30 mouse cellular contexts compared by ENCODE assay signal in genomic region chr15:100351501-100352060, GRCm38 (mm10). TPM values are rescaled to one million over a fixed set of nuclear protein-coding genes. Genes with fewer than 3 reads are reported as not detected.
DNase-seq lines count a peak whose midpoint lies in the region; ATAC-seq and TF ChIP-seq lines count a peak whose summit lies in the region.
"Had no signal": no experiment of that assay in that cellular context is flagged by ENCODE, and none has a peak within 500 bp of the region (broad histone marks: within the 10 kb centered on the region; RNA-seq: fewer than 3 reads in every experiment).

No protein-coding gene starts in this region.

- peak overlapping the region; percentile 12; the same call in 1 of the 2 replicates for H3K4me2 ChIP-seq in heart, embryonic 13.5 days
- no peak overlapping the region for H3K4me2 ChIP-seq in kidney, embryonic 14.5 days (replicated peaks; ENCODE audit: low read depth, low read length)
- no peak overlapping the region for H3K4me2 ChIP-seq in lung, postnatal 0 days (replicated peaks; ENCODE audit: low read depth, low read length)
- H3K4me2 ChIP-seq: forebrain, embryonic 12.5 days; hindbrain, embryonic 15.5 days; intestine, embryonic 15.5 days; liver, embryonic 11.5 days had no signal

- TF ChIP-seq POLR2A in kidney, adult 2 months (IDR thresholded peaks at IDR 0.05; ENCODE audit: low read depth, low read length), result no peak

- WGBS in heart, embryonic 13.5 days, result 39% methylated on average over 6 of the region's 6 CpGs
- WGBS in kidney, adult 2 months, result 50% methylated on average over 6 of the region's 6 CpGs
- WGBS in kidney, embryonic 14.5 days, result 83% methylated on average over 6 of the region's 6 CpGs
- 46% methylated on average over 6 of the region's 6 CpGs for WGBS in lung, postnatal 0 days

- peak overlapping the region; percentile 40; the same call in 1 of the 2 replicates for H3K9ac ChIP-seq in heart, embryonic 13.5 days
- H3K9ac ChIP-seq in kidney, embryonic 14.5 days (ENCODE audit: low read depth, low read length), result no peak overlapping the region
- H3K9ac ChIP-seq in lung, postnatal 0 days (replicated peaks; ENCODE audit: low read depth), result no peak overlapping the region
- H3K9ac ChIP-seq: forebrain, embryonic 12.5 days; hindbrain, embryonic 15.5 days; intestine, embryonic 15.5 days had no signal

- intact Hi-C loops in heart, postnatal 10 days (cut with DNase I), result no loop called here

- no peak for TF ChIP-seq CTCF in kidney, adult 2 months (conservative IDR thresholded peaks at IDR 0.05; ENCODE audit: insufficient read depth, insufficient read length, low read depth, low read length)
- no peak for TF ChIP-seq CTCF in lung, postnatal 0 days (IDR thresholded peaks at IDR 0.05)

- H3K9me3 ChIP-seq in heart, embryonic 13.5 days, result no peaks in the 10 kb centered on the region
- no peaks in the 10 kb centered on the region for H3K9me3 ChIP-seq in kidney, embryonic 14.5 days (ENCODE audit: control insufficient read depth, low read length)
- no peaks in the 10 kb centered on the region for H3K9me3 ChIP-seq in lung, postnatal 0 days (ENCODE audit: low read length)
- H3K9me3 ChIP-seq: forebrain, embryonic 12.5 days; hindbrain, embryonic 15.5 days; intestine, embryonic 15.5 days had no signal

- no peak for DNase-seq in heart, postnatal 10 days
- DNase-seq in kidney, adult 2 months, result peak; percentile 37
- peak; percentile 16 for DNase-seq in lung, postnatal 0 days (ENCODE audit: low spot score)
- DNase-seq in lung, postnatal 25 days (ENCODE audit: low spot score), result no peak
- no peak for DNase-seq in c-Kit-positive CD71-positive TER-119-positive erythroid progenitor cells, embryonic 14.5 days (ENCODE audit: low spot score)
- DNase-seq: adrenal gland, postnatal 36 days; B cell, adult 2 months; cerebellum, adult 18-20 months; cerebellum, postnatal 36 days; heart, adult 18-20 months; layer of hippocampus, postnatal 36 days; lung, adult 18-20 months; right cerebral cortex, postnatal 25 days; thymus, postnatal 4 days had no signal

- H3K27me3 ChIP-seq in heart, embryonic 13.5 days (replicated peaks), result no peaks in the 10 kb centered on the region
- no peaks in the 10 kb centered on the region for H3K27me3 ChIP-seq in kidney, adult 2 months (replicated peaks; ENCODE audit: control insufficient read depth, insufficient read depth, low read length)
- H3K27me3 ChIP-seq in kidney, embryonic 14.5 days (ENCODE audit: control insufficient read depth, insufficient read depth, low read length), result no peaks in the 10 kb centered on the region
- H3K27me3 ChIP-seq in lung, postnatal 0 days (replicated peaks; ENCODE audit: insufficient read depth, low read length), result no peaks in the 10 kb centered on the region
- H3K27me3 ChIP-seq: forebrain, embryonic 12.5 days; hindbrain, embryonic 15.5 days; intestine, embryonic 15.5 days had no signal

- peak overlapping the region; percentile 61 for H3K27ac ChIP-seq in heart, embryonic 13.5 days (replicated peaks)
- H3K27ac ChIP-seq in kidney, adult 2 months (ENCODE audit: insufficient read depth, low read depth, low read length), result peak overlapping the region; percentile 21
- H3K27ac ChIP-seq in kidney, embryonic 14.5 days (ENCODE audit: low read depth, low read length), result no peak overlapping the region
- no peak overlapping the region for H3K27ac ChIP-seq in lung, postnatal 0 days (ENCODE audit: low read length)
- H3K27ac ChIP-seq: forebrain, embryonic 12.5 days; hindbrain, embryonic 15.5 days; intestine, embryonic 15.5 days; layer of hippocampus, adult 2 months; macrophage; midbrain, embryonic 10.5 days had no signal

- peaks cover 32% of the 10 kb centered on the region for H3K4me1 ChIP-seq in heart, embryonic 13.5 days
- H3K4me1 ChIP-seq in kidney, adult 2 months (ENCODE audit: control insufficient read depth, insufficient read depth, low read length), result peaks cover 14% of the 10 kb centered on the region
- H3K4me1 ChIP-seq in kidney, embryonic 14.5 days (ENCODE audit: control insufficient read depth, insufficient read depth, low read length), result no peaks in the 10 kb centered on the region
- no peaks in the 10 kb centered on the region for H3K4me1 ChIP-seq in lung, postnatal 0 days (ENCODE audit: insufficient read depth, low read depth, low read length)
- H3K4me1 ChIP-seq: forebrain, embryonic 12.5 days; hindbrain, embryonic 15.5 days had no signal

- no peak for TF ChIP-seq EP300 in lung, postnatal 0 days (IDR thresholded peaks at IDR 0.05)

- H3K4me3 ChIP-seq in heart, embryonic 13.5 days, result no peak overlapping the region
- H3K4me3 ChIP-seq in kidney, adult 2 months (ENCODE audit: insufficient read depth, low read depth, low read length), result no peak overlapping the region
- no peak overlapping the region for H3K4me3 ChIP-seq in kidney, embryonic 14.5 days (ENCODE audit: low read length)
- no peak overlapping the region for H3K4me3 ChIP-seq in lung, postnatal 0 days (ENCODE audit: low read depth, low read length)
- H3K4me3 ChIP-seq: forebrain, embryonic 12.5 days; hindbrain, embryonic 15.5 days; intestine, embryonic 15.5 days; layer of hippocampus, adult 2 months; midbrain, embryonic 10.5 days had no signal

- ATAC-seq in heart, embryonic 13.5 days (ENCODE audit: extremely low read depth, insufficient number of reproducible peaks, low FRiP score, low TSS enrichment), result no peak
- ATAC-seq in kidney, embryonic 14.5 days (ENCODE audit: low FRiP score, low TSS enrichment), result no peak
- ATAC-seq in lung, postnatal 0 days, result no peak
- ATAC-seq: intestine, embryonic 15.5 days had no signal

- H3K36me3 ChIP-seq in heart, embryonic 13.5 days, result no peaks in the 10 kb centered on the region
- H3K36me3 ChIP-seq in kidney, adult 2 months (ENCODE audit: control insufficient read depth, insufficient read depth, low read length), result no peaks in the 10 kb centered on the region
- H3K36me3 ChIP-seq in kidney, embryonic 14.5 days (ENCODE audit: control insufficient read depth, insufficient read depth, low read length), result no peaks in the 10 kb centered on the region
- no peaks in the 10 kb centered on the region for H3K36me3 ChIP-seq in lung, postnatal 0 days (ENCODE audit: insufficient read depth, low read length)
- H3K36me3 ChIP-seq: forebrain, embryonic 12.5 days; hindbrain, embryonic 15.5 days; intestine, embryonic 15.5 days; midbrain, embryonic 10.5 days had no signal

RNA-seq across cellular contexts. Expression of gene Methig1, which starts 1.4 kb away (rescaled TPM):
- not detected in 2 replicates for polyA plus RNA-seq in heart, embryonic 13.5 days (2015; fragmentation: Nextera tagmentation; extraction: Ambion mirVana)
- total RNA-seq in heart, postnatal 10 days (2021), result not detected
- 16.5 and 16.6 TPM in 2 replicates for polyA plus RNA-seq in kidney, adult 2 months (2012; rRNA removed)
- 0.27 and 0.87 TPM in 2 replicates for polyA plus RNA-seq in kidney, embryonic 14.5 days (2014; fragmentation: Nextera tagmentation; extraction: Ambion mirVana)
- polyA plus RNA-seq in lung, postnatal 0 days (2015; fragmentation: Nextera tagmentation; extraction: Ambion mirVana), result not detected in 2 replicates
- total RNA-seq: heart, adult 18-20 months; layer of hippocampus, adult 2 months; layer of hippocampus, postnatal 36 days; left cerebral cortex, postnatal 36 days; midbrain, postnatal 0 days had no signal
- polyA plus RNA-seq: forebrain, embryonic 12.5 days; frontal cortex, adult 2 months; hindbrain, embryonic 15.5 days; liver, embryonic 11.5 days; macrophage; midbrain, embryonic 10.5 days; midbrain, postnatal 0 days; spleen, adult 2 months had no signal

RNA-seq across cellular contexts. Expression of gene Mettl7a2, which starts 1.4 kb away (rescaled TPM):
- polyA plus RNA-seq in heart, embryonic 13.5 days (2015; fragmentation: Nextera tagmentation; extraction: Ambion mirVana), result not detected in 2 replicates
- total RNA-seq in heart, postnatal 10 days (2021), result under 1 TPM; 0.45 to 0.53 TPM
- polyA plus RNA-seq in kidney, adult 2 months (2012; rRNA removed), result 74.0 and 96.6 TPM in 2 replicates
- polyA plus RNA-seq in kidney, embryonic 14.5 days (2014; fragmentation: Nextera tagmentation; extraction: Ambion mirVana), result not detected in 2 replicates
- polyA plus RNA-seq in lung, postnatal 0 days (2015; fragmentation: Nextera tagmentation; extraction: Ambion mirVana), result 0.11 and 0.19 TPM in 2 replicates
- total RNA-seq: midbrain, postnatal 0 days had no signal
- polyA plus RNA-seq: embryonic facial prominence, embryonic 11.5 days; forebrain, embryonic 12.5 days; frontal cortex, adult 2 months; hindbrain, embryonic 15.5 days; intestine, embryonic 15.5 days; liver, embryonic 11.5 days; macrophage; midbrain, embryonic 10.5 days; midbrain, postnatal 0 days; spleen, adult 2 months; stomach, embryonic 14.5 days had no signal

RNA-seq across cellular contexts. Expression of gene Higd1c, which starts 12.8 kb away (rescaled TPM):
- polyA plus RNA-seq in heart, embryonic 13.5 days (2015; fragmentation: Nextera tagmentation; extraction: Ambion mirVana), result not detected in 2 replicates
- not detected for total RNA-seq in heart, postnatal 10 days (2021)
- polyA plus RNA-seq in kidney, adult 2 months (2012; rRNA removed), result 0.97 and 2.0 TPM in 2 replicates
- polyA plus RNA-seq in kidney, embryonic 14.5 days (2014; fragmentation: Nextera tagmentation; extraction: Ambion mirVana), result 0.77 TPM in 1 of 2 replicates, not detected in the other
- polyA plus RNA-seq in lung, postnatal 0 days (2015; fragmentation: Nextera tagmentation; extraction: Ambion mirVana), result not detected in 2 replicates
- total RNA-seq: adrenal gland, postnatal 36 days; gastrocnemius, adult 8-10 months; heart, adult 18-20 months; layer of hippocampus, adult 2 months; layer of hippocampus, postnatal 36 days; left cerebral cortex, postnatal 36 days; midbrain, postnatal 0 days had no signal
- polyA plus RNA-seq: embryonic facial prominence, embryonic 11.5 days; forebrain, embryonic 12.5 days; frontal cortex, adult 2 months; liver, embryonic 11.5 days; macrophage; midbrain, embryonic 10.5 days; midbrain, postnatal 0 days; spleen, adult 2 months; stomach, embryonic 14.5 days had no signal

RNA-seq across cellular contexts. Expression of gene Mettl7a3, which starts 16.9 kb away (rescaled TPM):
- polyA plus RNA-seq in heart, embryonic 13.5 days (2015; fragmentation: Nextera tagmentation; extraction: Ambion mirVana), result not detected in 2 replicates
- total RNA-seq in heart, postnatal 10 days (2021), result not detected
- 0.11 and 0.15 TPM in 2 replicates for polyA plus RNA-seq in kidney, adult 2 months (2012; rRNA removed)
- polyA plus RNA-seq in kidney, embryonic 14.5 days (2014; fragmentation: Nextera tagmentation; extraction: Ambion mirVana), result not detected in 2 replicates
- 0.12 TPM in 2 replicates for polyA plus RNA-seq in lung, postnatal 0 days (2015; fragmentation: Nextera tagmentation; extraction: Ambion mirVana)
- total RNA-seq: adrenal gland, postnatal 36 days; midbrain, postnatal 0 days had no signal
- polyA plus RNA-seq: forebrain, embryonic 12.5 days; liver, embryonic 11.5 days; macrophage; midbrain, embryonic 10.5 days; midbrain, postnatal 0 days; stomach, embryonic 14.5 days had no signal

RNA-seq across cellular contexts. Expression of gene Mettl7a1, which starts 47.6 kb away (rescaled TPM):
- 3.1 and 3.3 TPM in 2 replicates for polyA plus RNA-seq in heart, embryonic 13.5 days (2015; fragmentation: Nextera tagmentation; extraction: Ambion mirVana)
- 10 to 100 TPM; 19.6 to 22.9 TPM for total RNA-seq in heart, postnatal 10 days (2021)
- polyA plus RNA-seq in kidney, adult 2 months (2012; rRNA removed), result 370 and 430 TPM in 2 replicates
- polyA plus RNA-seq in kidney, embryonic 14.5 days (2014; fragmentation: Nextera tagmentation; extraction: Ambion mirVana), result 10.0 and 17.4 TPM in 2 replicates
- polyA plus RNA-seq in lung, postnatal 0 days (2015; fragmentation: Nextera tagmentation; extraction: Ambion mirVana), result 62.9 and 88.1 TPM in 2 replicates

Comparison
In these comparisons a context has a peak if more than half of its experiments do, and no peak if none do; other contexts are left out.
1. H3K27ac ChIP-seq: peak in heart, embryonic 13.5 days (single experiment) and kidney, adult 2 months (single experiment); none in kidney, embryonic 14.5 days (single experiment) and lung, postnatal 0 days (single experiment).
2. DNase-seq: peak in kidney, adult 2 months (single experiment) and lung, postnatal 0 days (single experiment); none in heart, postnatal 10 days (0 of 2), lung, postnatal 25 days (single experiment) and c-Kit-positive CD71-positive TER-119-positive erythroid progenitor cells, embryonic 14.5 days (single experiment).
3. RNA of gene Mettl7a2, which starts 1.4 kb away (polyA plus RNA-seq): 74.0 to 96.6 TPM in kidney, adult 2 months; 0.11 to 0.19 TPM in lung, postnatal 0 days, not detected in kidney, embryonic 14.5 days and not detected in heart, embryonic 13.5 days; every median in the first group is over 10 times any median in the second.